Mouse (Mus musculus) cerebellum, postnatal 36 days (tissue): ENCODE measurements around the gene Gpkow.

Experiments
- DNase-seq, 2 experiments: peaks; one replicate each; pipeline ENCODE4 v3.0.0; 2021 to 2022; ENCODE audit warnings: mixed read lengths in 2 of 2

The Gpkow gene

DNA sequence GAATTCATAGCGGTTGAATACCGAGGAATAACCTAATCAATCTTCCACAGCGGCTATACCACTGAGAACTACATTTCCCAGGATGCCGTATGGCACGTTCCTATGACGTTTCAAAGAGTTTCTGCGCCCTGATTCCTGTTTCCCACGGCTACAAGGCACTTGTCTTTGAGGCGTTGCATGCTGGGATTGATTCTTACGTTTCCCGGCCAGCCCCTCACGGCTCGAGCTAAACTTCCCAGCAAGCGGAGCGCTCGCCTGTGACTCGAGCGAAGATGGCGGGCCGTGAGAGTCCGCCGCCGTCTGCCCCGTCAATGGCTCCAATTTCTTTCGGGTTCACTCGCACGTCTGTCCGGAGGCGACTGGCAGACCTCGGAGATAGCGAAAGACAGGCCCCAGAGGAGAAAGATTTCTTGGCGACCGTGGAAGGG lies at the start of gene Gpkow:
TSS of gene Gpkow (plus strand) at position 178 of the 428 bp plus-strand sequence.
- peak; percentile 76 to 82 for DNase-seq

DNA sequence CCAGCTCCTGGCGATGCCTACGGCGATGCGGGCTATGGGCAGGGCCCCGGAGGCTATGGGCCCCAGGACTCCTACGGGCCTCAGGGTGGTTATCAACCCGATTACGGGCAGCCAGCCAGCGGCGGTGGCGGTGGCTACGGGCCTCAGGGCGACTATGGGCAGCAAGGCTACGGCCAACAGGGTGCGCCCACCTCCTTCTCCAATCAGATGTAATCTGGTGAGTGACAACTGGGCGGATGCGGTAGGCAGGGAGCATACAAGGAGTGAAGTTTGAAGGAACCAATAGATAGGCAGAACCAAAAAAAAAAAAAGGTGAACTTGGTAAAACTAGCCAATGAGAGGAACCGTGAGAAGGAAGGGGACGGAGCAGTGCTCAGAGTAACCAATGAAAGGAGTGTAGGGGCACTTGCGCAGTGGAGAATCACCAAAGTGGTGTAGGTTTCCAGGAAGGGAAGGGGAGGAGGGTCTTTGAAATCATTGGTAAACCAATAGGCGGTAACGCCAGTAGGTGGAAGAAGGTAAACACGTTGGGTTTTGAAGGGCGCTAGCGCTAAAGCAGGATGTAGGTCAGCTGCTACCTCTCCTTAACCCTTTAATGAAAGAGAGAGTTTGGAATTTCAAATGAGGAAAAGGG lies 48.1 kb upstream of the Gpkow start:
- peak; percentile 43 to 58 for DNase-seq

DNA sequence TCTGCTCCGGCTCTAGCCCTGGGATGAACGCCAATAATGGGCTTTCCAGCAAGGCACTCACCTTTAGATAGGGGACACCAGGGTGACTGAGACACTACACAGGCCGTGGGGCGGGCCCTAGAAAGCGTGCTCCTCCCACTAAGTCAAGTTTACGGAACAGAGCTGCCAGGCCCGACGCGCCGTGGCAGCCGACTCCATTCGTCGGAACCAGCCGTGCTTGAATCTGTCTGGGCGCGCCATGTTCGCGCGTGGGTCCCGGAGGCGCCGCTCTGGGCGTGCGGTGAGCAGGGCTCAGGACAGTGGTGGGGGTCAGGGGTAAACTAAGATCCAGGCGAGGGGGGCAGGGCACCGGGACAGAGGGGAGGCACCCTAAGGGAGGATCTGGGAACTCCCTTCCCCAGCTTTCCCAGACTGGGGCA lies 39.7 kb upstream of the Gpkow start, which contains the start of gene Prickle3:
TSS of gene Prickle3 (plus strand) at position 40 of the 419 bp plus-strand sequence.
- DNase-seq, result no peak

DNA sequence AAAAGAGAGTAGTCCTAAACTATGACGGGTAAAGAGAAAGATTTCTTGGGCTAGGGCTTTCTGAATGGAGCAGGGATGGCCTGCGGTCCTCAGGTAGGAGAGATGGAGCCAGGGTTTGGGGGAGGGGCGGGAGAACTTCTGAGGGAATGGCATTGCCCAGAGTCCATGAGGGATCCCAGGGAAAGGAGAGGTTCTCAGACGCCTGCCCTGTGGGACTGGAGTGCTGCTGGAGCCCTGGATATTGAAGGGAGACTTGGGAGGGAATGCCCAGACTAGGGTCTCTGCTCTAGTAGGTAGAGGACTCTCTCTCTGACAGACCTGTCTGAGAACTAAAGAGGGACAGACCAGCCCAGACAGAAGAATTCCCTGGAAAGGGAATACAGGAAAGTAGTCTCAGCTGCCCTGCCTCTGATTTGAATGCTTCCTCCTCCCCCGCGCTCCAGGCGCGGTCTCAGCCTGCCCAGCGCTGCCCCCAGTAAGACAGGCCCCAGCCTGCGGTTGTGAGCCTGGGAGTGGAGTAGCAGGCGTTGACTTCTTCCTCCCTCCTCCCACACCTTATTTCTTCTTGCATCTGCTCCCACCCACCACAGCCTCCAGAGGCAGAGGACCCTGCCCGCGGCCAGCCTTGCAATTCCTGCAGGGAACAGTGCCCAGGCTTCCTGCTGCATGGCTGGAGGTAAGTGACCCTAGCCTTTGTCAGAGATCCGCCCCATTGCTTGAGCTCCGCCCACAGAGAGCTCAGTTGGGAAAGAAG lies 38.7 kb upstream of the Gpkow start:
- no peak for DNase-seq

DNA sequence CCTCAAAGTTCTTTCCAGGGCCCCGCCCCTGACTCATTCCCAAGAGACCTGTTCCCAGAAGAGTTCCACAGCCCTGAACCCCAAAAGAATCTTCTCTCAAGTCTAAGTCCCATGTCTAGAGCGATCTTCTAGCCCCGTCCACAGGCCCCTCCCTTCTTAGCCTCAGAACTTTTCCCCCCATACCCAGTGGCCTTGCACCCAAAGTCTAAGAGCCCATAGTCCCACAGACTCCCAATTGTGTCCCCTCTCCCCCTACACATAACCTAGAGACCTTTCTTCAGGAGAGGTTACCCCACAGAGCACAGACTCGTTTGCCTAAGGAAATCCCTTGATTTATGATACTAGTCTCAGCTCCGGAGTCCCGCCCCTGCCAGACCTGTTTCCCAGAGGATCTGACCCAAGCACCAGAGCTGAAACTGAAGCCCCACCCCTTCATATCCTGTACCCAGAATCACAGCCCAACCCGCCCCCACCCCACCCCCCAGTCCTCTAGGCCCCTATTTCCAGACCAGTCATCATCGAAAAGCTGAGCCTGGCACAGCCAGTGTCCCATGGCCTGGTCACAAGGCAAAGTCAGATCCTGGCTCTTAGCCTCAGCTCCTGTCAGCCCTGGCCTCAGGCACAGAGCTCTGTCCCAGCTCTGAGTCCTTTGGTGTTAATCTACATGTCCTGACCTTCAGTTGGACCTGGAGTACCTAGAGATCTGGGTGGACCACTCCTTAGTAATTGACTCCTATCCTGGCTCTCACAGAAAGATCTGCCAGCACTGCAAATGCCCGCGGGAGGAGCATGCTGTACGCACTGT lies 37.9 kb upstream of the Gpkow start:
- no peak for DNase-seq

DNA sequence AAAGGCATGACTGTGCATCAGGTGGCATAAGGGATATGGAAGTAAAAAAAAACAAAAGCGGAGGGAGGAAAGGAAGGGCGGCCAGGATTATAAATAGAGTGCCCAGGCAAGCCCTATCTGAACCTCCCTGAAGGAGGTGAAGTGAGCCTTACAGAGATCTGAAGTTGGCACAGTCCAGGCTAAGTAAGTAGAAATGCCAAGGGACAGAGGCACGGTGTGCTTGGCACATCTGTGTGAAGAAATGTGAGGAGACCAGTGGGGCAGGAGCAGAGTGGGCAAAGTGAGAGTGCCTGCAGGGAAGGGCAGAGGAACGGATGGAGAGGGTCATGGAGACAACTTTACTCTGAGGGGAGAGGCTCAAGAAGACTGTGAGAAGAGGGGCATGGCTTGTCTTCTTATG lies 35.8 kb upstream of the Gpkow start:
- DNase-seq, result no peak

DNA sequence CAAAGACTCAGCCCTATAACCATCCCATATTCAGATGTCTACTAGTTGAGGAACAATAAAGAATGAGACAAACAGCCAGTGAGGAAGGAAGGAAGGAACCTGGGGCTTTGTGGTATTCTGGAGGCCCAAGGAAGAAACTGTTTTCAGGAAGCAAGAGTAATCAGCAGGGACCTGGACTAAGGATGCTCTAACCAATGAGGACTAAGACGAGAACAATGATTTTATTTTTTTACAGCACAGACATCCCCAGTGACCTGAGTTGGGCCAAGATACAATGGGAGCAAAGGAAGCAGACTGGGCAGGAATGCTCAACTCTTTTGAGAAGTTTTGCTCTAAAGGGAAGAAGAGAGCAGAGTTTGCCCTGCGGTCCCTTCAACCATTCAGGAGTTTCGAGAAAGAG lies 34.0 kb upstream of the Gpkow start:
- no peak for DNase-seq

DNA sequence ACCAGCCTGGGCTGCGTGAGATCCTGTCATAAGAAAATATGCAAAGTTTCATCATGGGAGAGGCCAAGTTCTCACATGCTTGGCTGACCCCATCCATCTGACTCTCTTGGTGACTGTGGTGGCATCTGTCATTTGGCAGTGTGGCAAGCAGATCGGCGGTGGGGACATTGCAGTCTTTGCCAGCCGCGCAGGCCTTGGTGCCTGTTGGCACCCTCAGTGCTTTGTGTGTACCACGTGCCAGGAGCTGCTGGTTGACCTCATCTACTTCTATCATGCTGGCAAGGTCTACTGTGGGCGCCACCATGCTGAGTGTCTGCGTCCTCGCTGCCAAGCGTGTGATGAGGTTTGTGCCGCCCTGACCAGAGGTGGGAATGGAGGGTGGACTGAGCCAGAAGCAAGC lies 32.1 kb upstream of the Gpkow start:
- peak; percentile 57 to 75 for DNase-seq

DNA sequence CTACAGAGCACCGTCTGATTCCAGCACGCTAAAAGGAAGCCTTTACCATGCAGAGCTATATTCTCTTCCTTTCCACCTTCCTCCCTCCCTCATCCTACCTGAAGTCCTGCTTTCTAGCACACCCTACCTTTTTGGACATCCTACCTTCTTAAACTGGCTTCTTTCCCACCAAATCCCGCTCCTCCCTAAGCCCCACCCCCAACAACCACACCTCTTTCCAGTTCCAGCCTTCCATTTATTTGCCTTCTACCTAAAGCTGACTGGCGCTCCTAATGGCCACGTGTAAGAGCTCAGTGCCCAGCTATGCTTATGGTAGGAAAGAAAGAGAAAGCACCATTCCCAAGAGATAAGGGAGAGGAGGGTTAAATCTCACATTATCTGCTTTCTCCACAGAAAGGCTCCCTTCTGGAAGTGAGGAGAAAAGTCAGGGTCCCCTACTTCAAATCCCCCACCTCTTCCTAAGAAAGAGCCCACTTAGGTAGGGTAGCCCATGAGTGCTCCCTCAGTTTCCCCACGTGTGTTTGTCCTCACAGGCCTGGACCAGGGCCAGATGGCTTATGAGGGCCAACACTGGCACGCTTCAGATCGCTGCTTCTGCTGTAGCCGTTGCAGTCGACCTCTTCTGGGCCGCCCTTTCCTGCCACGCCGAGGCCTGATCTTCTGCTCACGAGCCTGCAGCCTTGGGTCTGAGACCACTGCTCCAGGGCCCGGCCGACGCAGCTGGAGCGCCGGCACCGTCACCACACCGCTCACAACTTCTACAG lies 31.0 kb upstream of the Gpkow start:
- DNase-seq, result no peak

DNA sequence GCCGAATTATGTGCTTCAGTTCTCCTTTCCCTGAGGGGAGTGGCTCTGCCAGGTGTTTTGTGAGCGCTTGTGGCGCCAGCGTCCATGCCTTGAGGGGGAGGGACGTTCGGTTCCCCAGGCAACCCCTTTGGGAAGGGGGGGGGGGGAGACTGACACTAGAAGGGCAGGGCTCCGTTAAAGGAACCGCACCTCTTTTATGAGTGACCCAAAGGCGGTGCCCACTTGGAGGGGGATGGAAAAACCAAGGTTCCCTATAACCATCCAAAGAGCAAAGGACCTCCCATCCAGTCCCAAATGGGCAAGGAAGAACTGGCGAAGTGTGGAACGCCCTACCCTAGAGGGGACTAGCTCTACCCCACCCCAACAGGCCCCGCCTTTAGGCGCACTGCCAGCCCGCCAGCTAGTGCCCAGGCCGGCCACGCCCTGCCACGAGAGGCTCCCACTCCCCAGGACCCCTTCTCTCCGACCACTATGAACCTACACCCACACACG lies 26.5 kb upstream of the Gpkow start:
- DNase-seq, result peak; percentile 34 to 37

DNA sequence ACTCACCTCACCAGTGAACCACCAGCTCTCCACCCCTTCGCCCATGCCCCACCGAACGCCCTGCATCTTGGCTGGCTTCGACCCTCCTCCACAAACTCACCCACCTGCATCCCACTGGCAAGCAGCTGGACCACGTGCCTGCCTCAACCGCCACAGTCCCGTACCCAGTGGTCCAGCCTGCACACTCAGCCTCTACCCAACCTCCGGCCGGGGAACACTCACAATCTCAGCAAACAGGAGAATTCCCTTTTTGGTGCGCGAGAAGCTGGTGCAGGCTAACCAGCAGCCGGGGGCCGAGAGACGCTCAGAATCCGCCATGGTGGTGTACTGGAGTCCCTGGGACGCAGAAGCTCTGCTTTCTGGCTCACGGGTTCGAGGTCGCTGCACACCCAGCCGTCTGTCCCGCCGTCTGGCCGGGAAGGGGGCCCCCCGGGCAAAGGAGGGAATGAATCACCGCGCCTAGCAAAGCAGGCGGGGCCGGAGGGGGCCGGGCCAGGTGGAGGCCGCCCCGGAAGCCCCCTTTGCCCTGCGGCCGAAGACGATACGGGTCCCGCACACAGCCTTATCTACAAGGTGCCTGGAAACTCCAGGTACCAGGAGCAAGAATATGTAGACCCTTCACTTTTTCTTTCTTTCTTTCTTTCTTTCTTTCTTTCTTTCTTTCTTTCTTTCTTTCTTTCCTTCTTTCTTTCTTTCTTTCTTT lies 25.9 kb upstream of the Gpkow start, which contains the start of gene Plp2:
TSS of gene Plp2 (minus strand) at position 470 of the 703 bp plus-strand sequence.
- DNase-seq, result no peak

DNA sequence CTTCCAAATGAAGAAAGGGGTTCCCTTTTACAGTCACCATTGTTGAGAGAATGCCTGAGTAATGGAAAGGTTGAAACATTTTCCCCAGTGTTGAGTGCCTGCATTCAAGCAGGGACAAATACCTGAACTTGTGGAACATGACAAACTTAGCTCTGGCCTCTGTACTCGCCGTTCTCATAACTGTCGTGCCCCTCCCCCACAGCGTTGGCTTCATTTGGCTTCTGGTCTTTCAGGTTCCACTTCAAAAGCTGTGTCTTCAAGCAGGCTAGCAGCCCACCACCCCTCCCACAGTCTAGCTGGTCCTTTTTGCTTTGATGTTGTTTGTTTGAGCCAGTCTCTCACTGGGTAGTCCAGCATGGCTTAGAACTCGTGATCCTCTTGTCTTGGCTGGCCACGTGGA lies 24.2 kb upstream of the Gpkow start:
- no peak for DNase-seq

DNA sequence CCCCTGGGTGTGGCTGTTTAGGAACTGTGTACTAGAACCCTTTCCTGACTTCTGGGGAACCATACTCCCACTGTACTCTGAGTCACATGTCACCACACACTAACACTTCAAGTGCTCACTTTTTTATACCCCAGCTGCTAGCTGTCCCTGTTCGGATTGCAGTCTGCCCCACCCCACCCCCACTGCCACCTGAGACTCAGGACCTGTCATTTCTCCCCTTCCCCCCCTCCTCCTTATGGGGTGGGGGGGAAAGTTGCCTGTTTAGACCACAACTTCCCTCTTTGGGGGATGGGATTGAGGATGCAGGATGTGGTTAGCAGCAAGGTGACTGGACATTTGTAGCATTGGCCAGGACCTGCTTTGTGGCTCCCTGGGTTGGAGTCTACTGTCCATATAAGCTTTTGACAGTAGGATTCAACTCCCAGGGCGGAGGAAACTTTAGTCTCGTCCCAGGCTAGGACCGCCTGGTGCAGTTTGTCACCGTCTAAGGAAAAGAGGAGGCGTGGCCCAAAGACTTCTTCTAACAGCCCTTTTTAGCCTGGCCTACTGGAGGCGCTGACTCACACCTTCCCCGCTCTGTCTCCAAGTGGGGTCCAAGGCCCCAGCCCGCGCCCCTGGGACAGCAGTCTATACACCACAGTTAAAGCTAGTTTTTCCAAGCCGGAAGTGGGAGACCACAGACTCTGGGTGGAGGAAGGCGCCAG lies 23.2 kb upstream of the Gpkow start:
- DNase-seq, result no peak

DNA sequence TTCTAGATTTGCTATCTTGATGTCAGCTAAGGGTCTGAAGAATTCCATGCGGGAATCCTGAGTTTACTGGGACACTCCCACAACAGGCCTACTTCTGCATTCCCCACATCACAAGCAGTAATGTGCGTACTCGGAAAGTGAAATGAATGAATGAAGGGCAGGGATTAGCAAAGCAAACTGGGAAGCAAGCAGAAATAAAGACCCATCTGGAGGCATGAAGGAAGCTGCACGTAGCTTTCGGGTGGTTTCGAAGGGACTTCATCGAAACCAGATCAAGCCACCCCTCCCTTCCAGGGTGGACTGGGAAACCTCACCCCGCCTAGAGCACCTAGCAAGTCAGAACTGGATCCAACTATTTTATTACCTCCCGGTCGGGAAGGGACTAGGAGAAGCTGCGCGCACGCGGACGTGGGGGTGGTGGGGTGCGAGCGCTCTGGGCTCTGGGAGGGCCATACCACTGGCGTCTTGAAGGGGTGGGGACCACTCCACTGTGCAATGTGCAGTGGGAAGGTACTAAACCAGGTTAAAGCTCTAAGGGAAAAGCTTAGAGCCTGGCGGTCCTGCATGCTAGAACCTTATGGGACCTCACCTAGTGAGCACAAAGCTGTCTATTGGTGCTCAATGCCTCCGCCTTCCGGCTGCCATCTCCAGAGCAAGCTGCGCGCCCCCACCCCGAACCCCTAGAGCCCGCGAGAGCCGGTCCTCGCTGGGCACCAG lies 22.5 kb upstream of the Gpkow start:
- DNase-seq, result no peak

DNA sequence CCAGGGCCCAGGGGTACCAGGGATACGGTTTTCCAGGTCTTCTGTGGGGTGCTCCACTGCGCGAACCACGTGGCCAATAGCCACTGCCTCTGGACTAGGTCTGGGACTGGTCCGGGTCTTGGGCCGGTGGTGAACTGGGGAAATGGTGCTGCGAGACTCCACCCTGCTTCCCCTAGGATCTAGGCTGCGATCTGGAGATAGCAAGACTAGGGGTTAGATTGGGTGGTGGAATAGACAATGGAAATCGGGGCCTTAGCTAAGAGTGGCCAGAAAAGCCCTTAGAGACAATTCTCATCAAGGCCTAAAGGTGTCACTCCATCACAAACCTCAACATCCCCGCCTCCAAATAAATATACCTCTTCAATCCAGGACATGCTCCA lies 21.9 kb upstream of the Gpkow start:
- DNase-seq, result no peak

DNA sequence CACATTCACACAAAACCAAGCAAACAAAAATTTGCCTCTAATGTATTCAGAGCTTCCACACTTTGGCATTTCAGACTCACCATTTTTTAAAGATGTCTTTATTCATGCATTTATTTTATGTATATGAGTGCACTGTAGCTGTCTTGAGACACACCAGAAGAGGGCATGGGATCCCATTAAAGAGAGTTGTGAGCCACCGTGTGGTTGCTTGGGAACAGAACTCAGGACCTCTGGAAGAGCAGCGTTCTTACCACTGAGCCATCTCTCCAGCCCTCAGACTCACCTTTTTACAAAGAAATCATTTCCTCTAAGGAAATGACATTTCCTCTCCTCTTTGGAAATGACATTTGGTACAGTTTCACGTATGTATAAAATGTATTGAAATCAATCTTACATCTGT lies 17.9 kb upstream of the Gpkow start:
- no peak for DNase-seq

DNA sequence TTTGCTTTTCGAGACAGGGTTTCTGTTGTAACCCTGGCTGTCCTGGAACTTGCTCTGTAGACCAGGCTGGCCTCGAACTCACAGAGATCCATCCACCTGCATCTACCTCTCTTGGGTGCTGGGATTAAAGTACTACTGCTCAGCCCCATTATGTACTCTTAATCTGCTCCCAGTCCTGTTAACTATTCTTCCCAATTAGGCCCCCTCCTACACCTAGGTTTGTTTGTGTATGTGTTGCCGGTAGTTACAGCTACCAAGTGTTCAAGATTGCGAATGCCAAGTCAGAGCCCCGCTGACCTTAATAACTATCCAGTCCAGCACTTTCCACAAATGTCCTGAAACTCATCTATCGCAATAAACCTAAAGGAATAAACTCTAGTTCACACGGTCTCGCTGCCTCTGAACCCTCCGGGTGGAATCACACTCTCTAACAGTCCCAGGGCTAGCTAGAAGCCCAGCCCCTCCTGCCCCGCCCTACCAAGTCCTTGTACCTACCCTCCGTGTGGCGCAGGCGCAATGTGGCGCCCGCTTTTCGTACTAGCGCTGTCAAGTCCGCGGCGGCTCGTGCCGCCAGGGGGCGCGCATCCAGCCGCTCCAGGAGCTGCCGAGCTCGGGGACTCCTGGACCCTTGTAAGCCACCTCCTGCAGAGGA lies 17.4 kb upstream of the Gpkow start:
- peak; percentile 88 to 89 for DNase-seq

DNA sequence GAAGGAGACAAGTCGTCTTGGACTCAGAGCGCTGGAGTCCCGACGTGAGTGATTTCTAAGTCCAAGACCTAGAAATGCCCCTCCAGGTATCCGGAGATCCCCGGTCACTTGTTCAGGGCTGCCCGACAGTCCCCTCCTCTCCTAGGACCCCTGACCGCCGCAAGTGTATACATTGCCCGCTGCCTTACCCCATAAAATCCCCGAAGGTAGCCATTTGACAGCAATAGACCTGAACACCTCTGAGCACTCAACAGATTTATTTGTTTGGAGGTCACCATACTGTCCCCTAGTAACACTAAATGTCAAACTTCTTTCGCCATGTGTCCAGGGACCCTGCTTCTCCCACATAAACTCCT lies 16.9 kb upstream of the Gpkow start:
- DNase-seq, result no peak

DNA sequence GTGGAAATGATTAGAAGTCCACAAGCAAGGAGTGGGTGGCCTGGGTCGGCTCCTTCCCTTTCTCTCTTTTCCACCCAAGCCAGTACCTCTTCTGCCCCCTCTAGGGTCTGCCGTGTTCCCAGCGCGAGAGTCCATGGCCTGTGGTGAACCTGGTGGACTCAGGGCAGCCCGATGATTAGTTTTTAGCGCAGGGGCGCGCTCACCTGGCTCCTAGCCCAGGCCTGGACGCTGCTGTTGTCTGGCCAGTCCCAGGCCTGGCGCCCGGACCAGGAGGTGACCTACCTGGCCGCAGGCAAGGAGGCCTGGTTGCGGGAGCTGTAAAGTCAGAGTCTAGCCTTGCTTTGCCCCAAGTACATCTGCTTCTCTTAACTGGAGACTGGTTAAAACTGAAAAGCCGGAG lies 16.1 kb upstream of the Gpkow start, which contains the start of gene Magix:
TSS of gene Magix (minus strand) at position 388 of the 400 bp plus-strand sequence.
- peak; percentile 43 to 60 for DNase-seq

DNA sequence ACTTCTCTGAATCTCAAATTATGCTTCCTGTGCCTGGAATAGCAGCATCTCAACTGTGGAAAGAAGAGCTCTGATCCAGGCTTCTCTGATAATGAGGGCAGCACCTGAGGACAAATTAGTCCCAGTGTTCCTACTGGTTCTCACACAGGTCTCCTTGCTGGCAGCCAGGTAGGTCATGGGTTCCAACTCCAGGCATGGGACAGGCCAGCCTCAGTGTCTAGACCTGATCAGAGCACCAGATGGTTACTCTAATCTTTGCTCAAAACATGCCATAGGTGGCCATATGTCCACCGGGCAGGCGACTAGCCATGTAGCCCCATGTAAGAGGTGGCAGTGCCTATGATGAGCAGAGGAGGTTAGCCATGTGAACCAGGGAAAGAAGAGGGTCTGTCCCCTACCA lies 8.6 kb upstream of the Gpkow start:
- peak; percentile 22 to 36 for DNase-seq
